Mouse (Mus musculus): ENCODE measurements at regions not wholly inside any gene's neighbourhood (a gene's known extent, or its start where the extent isn't known, plus 50 kb on each side); places are given as distances from the start of the nearest gene placed in this dataset.

GRCm38 (mm10) chr8:34380615-34381014 lies 269.1 kb upstream of the Gm10131 start:
- DNase-seq (ENCODE audit: low spot score in 2 of 2): no peak

DNA sequence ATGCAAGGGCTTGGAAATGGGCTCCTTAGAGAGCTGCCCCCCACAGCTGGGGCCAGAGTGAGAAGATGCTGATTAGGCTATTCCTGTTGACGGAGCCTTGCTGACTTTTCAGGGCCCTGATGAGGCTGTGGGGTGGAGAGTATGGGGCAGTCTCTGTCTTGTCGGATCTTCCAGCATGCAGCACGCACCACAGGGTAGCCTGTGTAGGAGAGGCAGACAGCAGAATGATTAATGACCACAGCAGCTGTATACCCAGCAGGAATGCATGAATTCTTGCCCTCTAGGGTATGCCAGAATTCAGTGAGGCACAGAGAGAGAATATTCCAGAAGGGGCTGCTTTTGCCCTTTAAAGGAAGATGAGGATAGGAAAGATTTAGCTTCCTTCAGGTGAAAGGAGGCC lies 265.6 kb upstream of the Gm10131 start:
- no peak for DNase-seq (ENCODE audit: low spot score in 2 of 2)

DNA sequence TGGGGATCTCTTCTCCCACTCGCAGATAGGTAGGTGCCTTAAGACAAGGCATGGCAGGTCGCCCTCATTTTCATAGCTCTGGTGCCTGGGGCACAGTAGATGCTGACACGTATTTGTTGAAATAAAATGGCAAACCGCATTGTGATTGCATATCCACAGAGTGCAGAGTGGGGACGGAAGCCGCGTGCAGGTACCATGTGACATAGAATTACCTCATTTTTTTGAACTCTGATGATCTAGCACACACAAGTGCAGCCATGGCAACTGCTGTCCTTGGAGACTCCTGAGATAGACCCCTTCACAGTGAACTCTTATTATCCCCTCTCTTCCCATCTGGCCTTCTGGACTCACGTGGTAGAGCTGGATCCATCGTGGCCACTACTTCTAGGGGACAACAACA lies 262.7 kb upstream of the Gm10131 start:
- DNase-seq (ENCODE audit: low spot score in 2 of 2): no peak

GRCm38 (mm10) chr8:34372666-34372980 lies 261.1 kb upstream of the Gm10131 start:
- DNase-seq (ENCODE audit: low spot score in 2 of 2): no peak

DNA sequence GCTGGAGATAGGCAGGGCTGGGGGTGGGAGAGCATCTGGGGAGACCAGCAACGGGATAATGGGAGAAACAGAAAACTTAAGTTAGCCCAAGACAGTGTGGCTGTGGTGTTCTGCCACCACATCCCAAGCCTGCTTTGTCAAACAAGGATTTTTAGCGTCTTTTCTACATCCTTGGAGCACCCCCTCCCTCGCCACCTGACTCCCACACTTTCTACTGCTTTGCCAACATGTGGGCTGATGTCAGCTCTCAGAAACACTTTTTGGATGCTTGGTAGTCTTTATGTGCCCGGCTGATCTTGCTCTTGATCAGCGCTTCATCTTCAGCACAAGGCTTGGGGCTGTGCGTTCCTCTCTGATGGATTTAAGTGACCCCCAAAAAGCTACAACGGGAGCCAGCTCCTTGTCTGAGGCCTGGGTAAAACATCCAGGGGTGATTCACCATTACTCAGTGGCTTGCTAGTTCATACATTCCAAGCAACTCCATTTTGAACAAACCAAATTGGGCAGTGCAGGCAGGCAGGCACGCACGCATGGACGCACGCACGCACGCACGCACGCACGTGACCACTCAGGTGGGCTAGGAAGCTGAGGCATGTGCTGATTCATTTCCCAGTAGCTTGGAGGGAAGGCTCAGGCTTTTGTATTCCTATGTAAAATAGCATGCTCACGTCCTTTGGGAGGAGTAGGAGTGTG lies 260.6 kb upstream of the Gm10131 start:
- DNase-seq (ENCODE audit: low spot score in 2 of 2): no peak

DNA sequence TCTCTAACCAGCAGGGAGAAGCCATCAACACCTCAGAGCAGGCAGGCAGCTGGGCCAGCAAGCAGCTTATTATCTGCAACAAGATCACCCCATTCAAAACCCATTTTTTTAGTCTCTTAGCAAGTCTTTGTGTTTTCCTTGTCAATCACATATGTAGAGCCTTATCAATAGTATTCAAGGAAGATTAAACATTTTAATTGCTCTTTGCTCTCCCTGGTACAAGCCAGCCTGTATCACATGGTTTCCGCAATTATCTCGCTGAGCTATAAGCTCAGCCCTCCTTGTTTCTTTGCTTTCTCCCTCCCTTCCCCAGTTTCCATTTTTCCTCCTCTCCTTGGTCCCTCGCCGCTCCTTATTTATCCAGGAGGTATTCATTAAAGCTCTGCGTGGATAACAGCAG lies 259.9 kb upstream of the Gm10131 start:
- DNase-seq (ENCODE audit: low spot score in 2 of 2): no peak

DNA sequence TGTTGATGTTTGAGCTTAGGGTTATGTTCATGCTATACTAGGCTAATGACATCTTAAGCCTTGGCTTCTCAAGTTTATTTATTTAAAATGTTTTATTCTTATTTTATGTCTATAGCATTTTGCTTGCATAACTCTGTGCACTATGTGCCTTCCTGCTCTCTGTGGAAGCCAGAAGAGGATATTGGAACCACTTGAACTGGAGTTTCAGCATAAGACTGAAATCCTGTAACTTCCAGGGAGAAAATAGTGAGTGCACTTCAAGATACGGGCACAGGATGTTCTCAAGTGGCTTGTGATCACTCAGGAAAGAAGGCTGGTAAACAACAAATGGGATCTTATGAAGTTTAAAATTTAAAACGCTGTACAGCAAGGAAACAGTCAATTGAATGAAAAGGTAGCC lies 257.0 kb upstream of the Gm10131 start:
- DNase-seq (ENCODE audit: low spot score in 2 of 2): no peak

- no peak for DNase-seq (ENCODE audit: low spot score in 2 of 2)
These were observed 253.0 kb upstream of the Gm10131 start for GRCm38 (mm10) chr8:34364446-34365035.

DNA sequence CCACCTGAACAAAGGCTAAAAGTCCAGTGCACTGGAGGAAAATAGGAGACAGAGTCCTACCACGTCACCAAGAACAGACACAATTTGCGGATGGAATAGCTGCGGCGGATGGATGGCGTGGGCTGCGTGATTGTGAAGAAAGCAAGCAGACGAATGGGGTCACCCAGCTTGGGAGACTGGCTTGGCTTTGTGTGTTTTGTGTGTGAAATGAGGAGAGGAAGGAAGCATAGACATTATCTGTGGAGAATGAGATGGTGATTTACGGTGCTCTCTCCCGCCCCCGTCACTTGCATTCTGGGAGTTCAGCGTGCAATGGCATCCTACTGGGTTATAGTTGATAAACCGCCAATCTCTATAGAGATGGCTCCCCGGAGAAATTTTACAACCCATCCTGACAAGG lies 252.1 kb upstream of the Gm10131 start:
- no peak for DNase-seq (ENCODE audit: low spot score in 2 of 2)

GRCm38 (mm10) chr8:34363131-34363530 lies 251.6 kb upstream of the Gm10131 start:
- no peak for DNase-seq (ENCODE audit: low spot score in 2 of 2)

- no peak for DNase-seq (ENCODE audit: low spot score in 2 of 2)
These were observed 249.8 kb upstream of the Gm10131 start for GRCm38 (mm10) chr8:34361377-34361776.

DNA sequence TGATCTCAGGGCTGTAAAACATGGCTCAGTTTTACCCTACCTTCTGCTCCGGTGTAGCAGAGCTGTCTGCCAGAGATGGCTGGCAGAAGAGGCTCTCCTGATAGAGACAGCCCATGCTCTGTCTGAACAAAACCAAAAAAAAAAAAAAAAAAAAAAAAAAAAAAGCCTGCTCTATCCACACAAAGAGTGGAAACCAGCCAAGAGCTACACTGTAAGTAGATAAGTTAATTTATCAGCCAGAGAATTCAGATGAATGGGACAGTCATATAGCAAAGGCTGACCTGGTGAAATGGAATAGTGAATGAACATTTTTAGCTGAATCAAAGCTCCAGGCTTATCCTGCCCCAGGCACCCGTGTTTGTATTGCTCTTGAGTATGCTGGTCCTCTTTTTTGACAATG lies 248.2 kb upstream of the Gm10131 start:
- DNase-seq (ENCODE audit: low spot score in 2 of 2): no peak

GRCm38 (mm10) chr8:34355059-34355458 lies 243.5 kb upstream of the Gm10131 start:
- DNase-seq (ENCODE audit: low spot score in 2 of 2): no peak

GRCm38 (mm10) chr8:34353140-34353855 lies 241.8 kb upstream of the Gm10131 start:
- no peak for DNase-seq (ENCODE audit: low spot score in 2 of 2)

GRCm38 (mm10) chr8:34334851-34335250 lies 223.3 kb upstream of the Gm10131 start:
- no peak for DNase-seq (ENCODE audit: low spot score in 2 of 2)

- no peak for DNase-seq (ENCODE audit: low spot score in 2 of 2)
These were observed 220.1 kb upstream of the Gm10131 start for GRCm38 (mm10) chr8:34331673-34332072.

DNA sequence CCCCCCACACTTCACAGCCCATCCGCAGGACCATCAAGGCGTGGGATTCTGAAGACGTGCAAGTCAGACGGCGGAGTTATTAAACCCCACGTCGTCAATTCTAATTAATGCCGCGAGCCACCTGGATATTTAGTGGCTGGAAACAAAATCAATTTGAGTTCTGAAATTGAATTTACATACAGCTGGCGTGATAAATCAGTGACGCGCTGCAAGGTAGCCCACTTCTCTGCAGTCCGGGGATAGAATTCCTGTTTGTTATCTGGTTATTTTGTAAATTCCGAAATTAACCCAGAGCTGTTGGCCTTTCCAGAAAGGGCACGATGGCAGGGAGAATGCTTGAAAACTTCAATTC lies 215.1 kb upstream of the Gm10131 start:
- no peak for DNase-seq (ENCODE audit: low spot score in 2 of 2)

GRCm38 (mm10) chr8:34325841-34326613 lies 214.5 kb upstream of the Gm10131 start:
- no peak for DNase-seq (ENCODE audit: low spot score in 2 of 2)

GRCm38 (mm10) chr8:34320158-34320587 lies 208.6 kb upstream of the Gm10131 start:
- DNase-seq (ENCODE audit: low spot score in 2 of 2): no peak

DNA sequence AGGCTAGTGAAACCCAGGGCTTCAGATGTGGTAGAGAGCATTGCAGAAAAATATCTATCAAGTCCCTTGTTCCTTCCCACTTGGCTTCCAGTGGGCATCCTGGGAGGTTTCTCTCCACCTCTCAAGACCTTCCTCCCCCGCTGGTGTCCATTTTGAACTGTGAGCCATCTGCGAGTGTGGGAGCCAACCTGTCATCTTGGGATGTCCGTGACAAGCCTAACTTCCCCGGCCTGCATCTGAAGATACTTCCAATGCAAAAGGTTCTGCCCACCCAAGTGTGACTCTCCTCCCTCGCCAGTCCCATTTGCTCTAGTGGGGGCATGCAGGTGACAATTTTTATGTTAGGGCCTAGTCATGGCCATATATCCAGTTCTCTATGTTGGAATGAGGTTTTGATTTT lies 208.2 kb upstream of the Gm10131 start:
- no peak for DNase-seq (ENCODE audit: low spot score in 2 of 2)

GRCm38 (mm10) chr8:34315233-34315632 lies 203.7 kb upstream of the Gm10131 start:
- no peak for DNase-seq (ENCODE audit: low spot score in 2 of 2)

All from spleen, postnatal 36 days (tissue).